Mouse (Mus musculus): ENCODE measurements around the gene Fam122a.

DNA sequence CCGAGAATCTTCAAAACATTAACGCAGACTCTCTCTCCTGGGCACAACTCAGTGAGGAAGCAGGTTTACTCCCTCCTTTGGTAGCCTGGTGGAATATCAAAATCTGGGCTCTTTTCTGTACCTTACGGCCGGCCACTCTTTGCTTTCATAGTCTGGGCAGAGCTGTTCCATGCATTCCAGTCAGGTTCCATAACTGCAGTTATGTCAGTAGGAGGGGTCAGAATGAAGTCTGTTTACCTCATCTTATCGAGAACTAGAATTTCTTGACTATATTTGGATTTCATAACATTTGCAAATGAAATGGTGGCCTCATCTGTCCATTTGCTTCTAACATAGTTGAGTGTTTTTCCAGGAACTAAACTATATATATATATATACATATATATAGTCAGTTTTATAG is 23.3 kb upstream of the Fam122a start:
- TF ChIP-seq CTCF (IDR thresholded peaks at IDR 0.05; ENCODE audit: borderline replicate concordance, insufficient read depth, low read length): no peak
- no peak for TF ChIP-seq POLR2A (IDR thresholded peaks at IDR 0.05; ENCODE audit: low read depth, low read length)
